Mouse (Mus musculus) c-Kit-positive CD71-positive TER-119-negative erythroid progenitor cells, embryonic 14.5 days (primary cell): ENCODE measurements around the gene Polr2c.
"Not testable (repeated sequence)": the region's sequence is repeated elsewhere in the genome, so short reads cannot be mapped to it uniquely, and the experiment has no call there.

ENCODE experiments used
- DNase-seq: peaks from one replicate; pipeline ENCODE4 v3.0.0-alpha.2; 2013; ENCODE audit warnings: low read depth

Gene Polr2c

DNA sequence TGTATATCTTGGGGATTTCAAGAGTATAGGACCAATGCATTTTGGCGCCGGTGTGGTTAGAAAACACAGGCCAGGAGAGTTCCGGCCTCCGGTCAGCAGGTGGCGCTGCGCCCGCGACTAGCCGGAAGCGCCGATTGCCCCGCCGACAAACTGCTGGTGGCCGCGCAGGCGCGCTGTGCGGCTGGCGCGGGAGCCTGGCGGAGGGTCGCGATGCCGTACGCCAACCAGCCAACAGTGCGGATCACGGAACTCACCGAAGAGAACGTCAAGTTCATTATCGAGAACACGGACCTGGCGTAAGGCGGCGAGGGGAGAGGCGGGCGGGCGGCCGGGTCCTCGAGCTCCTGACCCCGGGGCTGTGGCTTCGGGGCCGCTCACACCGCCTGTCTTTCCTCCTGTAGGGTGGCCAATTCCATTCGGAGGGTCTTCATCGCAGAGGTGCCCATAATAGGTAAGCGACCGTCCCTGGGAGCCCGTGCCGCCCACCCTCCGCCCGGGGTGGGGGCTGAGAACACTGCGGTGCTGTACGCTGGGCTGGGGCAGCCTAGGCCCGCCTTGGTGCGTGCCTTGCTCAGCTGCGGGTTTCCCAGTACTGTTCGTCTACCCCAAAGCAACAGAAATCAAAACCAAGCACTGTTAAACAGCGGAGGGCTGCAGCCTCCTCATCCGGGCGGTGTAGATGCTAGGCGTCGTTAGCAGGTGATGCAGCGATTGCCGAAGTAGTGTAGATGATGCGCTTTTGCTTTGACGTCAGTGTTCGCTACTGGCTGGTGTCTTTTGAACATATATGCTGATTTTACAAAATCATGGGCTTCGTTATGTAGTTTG lies at the start of gene Polr2c:
Gene Polr2c, plus strand, starts transcription at position 105 of the 828 bp plus-strand sequence.
- DNase-seq, result peak; percentile 79

DNA sequence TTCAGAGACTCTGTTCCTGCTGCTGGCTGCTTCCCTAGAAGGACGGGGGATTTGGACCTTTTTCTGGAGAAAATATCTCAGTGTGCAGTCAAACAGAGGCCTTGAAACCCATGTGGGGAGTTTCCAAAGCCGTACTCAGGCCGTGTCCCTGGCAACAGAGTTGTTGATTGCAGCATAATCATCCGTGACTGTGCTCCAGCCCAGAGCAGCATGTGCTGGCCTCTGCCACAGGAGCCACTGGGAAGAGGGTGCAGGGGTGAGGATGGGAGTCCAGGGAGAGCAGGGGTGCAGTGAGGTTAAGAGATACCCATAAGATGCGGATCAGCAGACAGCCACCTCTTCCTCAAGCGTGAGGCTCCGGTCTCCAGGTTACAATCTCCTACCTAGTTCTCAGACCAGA lies 49.7 kb upstream of the Polr2c start:
- no peak for DNase-seq

DNA sequence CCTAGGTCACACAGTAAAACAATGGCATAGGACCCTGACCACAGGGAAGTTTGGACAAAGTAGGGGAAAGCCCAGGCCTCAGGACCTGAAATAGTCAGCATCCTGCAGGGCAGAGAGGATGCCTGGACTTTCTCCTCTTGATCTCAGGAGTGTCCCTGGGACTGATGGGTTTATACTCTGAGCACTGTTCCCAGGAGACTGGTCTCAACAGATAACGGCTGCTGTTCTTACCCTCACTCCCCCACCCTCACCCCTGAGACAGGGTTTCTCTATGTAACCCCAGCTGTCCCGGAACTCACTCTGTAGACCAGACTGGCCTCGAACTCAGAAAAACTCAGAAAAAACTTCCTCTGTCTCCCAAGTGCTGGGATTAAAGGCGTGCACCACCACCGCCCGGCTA lies 48.9 kb upstream of the Polr2c start:
- DNase-seq, result no peak

DNA sequence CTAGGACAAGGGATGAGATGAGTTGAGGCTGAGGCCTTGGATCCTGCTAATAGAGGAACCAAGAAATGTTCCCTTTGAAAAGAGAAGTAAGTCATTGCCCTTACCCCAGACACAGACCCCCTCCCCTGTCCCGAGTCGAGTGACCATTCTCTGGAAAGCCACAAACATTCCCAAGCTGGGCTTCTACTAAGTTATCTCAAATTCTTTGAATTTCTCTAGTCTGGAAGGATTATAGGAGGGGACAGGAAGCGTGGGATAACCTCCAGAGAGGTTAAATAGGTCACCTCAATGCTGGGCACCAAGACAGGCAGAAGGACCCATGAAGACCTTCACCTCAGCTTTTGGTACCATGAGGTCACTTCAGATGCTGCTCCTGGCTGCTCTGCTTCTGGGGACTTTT lies 47.1 kb upstream of the Polr2c start, which contains the start of gene Ccl17:
Gene Ccl17, plus strand, starts transcription at position 301 of the 400 bp plus-strand sequence.
- no peak for DNase-seq

DNA sequence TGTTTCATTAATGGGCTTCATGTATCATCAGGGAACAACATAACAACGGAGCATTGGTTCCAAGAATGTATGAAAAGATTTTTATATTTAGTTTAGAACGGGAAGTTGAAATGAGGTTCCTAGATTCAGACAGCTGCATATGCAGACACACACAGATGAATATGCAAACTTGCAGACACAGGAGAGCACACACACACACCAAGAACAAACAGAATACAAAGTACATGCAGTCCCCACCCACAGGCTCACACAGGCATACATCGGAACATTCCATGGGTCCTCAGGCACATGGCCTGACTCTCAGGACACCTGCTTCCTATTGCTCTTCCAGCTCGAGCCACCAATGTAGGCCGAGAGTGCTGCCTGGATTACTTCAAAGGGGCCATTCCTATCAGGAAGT lies 46.4 kb upstream of the Polr2c start:
- DNase-seq, result no peak

DNA sequence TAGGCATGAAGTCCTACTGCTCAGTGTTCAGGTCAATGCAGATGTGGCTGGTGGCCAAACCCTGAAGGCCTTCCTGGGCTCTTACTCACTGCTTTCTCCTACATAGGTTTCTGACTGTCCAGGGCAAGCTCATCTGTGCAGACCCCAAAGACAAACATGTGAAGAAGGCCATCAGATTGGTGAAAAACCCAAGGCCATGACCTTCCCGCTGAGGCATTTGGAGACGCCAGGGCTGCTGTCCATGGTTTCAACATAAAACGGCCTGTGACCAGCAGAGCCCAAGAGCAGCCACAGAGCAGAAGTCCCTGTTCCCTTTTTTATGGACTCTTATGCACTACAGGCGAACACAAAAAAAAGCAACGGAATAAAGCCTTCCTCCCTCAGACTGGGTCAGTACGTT lies 45.6 kb upstream of the Polr2c start:
- no peak for DNase-seq

DNA sequence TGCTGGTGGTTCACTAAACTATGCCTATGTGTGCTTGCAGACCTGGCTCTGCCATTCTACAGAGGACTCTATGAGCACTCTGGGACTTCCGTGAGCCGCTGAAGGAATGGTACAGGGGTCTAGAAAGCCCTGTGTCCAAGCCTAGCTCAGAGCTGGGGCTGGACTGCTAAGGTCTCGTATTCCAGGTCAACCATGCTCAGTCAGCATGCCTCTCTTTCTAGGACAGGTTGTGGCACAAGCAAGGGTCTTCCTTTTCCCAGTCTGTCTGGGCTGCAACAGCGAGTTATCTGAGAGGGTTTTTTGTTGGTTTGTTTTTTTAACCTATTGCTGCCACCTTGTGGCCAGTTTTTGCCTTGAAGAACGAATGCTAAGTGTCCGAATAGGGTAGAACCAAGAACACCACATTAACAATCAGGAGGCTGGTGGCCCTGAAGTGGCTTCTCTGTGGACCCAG lies 44.6 kb upstream of the Polr2c start:
- DNase-seq, result peak; percentile 90

DNA sequence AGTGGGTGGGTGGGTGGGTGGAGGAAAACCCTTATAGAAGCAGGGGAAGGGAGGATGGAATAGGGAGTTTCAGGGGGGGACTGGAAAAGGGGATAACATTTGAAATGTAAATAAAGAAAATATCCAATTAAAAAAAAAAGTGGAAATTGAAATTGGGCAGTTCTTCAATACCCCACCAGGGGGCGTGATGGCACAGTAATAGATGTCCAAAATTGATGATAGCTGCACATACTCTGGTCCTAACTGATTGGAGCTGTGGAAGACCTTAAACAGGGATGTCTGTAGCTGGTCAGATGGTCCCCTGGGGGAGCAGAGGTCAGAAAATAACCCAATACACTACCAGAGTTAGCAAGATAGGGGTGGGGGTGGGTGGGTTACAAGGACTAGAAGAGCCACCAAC lies 42.7 kb upstream of the Polr2c start:
- DNase-seq, result no peak

DNA sequence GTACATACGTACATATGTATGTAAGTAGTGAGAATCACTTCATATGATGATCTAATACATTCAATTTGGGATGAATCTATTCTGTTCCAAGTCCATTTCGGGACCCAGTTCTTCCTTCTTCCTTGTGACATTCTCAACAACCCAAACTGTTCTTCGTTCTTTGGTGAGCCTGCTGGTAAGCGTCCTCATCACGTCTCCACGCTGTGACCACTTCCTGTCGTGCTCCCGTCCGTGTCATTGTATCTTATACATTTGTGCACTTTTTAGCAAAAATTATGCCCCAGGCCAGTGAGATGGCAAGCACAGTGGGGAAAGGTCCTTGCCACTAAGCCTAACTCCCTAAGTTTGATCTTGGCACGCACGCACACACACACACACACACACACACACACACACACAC lies 39.3 kb upstream of the Polr2c start:
- DNase-seq, result no peak

DNA sequence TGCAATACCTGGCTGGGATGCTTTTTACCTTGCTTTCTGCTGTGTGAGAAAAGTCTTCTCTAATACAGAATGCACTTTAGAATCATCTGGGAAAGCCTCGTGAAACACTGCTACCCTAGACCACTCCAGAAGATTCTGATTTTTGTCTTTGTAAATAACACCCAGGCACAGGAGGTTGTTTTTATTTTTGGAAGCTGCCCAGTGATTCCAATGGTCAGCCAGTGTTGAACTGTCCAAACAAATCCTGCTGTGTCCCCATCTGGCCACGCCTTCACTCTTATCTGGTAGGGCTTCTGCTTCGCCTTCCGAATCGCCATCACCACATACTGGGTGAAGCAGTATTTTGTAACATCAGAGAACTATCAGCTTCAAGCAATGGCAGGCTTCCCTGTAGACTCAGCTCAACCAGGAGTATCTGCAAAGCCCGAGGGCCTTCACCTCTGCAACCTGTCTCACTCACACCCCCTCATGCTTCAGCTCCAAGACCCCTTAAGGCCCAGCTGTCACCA lies 37.5 kb upstream of the Polr2c start:
- no peak for DNase-seq

DNA sequence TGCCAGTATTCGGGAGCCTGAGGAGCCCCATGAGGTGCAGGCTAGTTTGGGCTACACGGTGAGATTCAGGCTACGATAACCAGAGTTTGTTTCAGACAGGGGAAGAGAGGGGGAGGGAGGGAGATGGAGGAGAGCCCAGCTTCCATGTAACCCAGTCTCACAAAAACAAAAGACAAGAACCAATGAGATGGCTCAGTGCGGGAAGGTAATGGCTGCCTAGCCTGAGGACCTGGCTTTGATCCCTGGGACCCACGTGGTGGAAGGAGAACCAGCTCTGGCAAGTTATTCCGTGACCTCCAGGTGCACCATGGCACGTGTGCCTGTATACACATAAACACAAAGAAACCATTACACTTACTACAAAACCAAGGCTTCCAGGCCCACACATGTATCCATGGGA lies 36.7 kb upstream of the Polr2c start:
- no peak for DNase-seq

DNA sequence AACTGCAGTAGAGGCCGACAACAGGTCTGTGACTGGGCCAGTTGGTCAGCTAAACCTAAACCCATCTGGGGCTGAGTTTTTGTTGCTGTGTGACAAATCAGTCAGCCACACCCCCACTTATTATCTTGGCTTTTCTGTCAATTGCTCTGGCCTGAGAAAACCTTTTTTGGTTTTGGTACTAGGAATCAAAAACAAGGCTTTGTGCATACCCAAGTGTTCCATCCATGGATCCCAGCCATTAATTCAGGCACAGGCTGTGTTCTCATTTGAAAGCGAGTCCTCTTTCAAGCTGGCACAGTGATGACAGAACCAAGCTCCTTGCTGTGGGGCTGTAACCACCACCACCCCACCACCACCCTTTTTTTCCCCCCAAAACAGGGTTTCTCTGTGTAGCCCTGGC lies 35.9 kb upstream of the Polr2c start:
- no peak for DNase-seq

DNA sequence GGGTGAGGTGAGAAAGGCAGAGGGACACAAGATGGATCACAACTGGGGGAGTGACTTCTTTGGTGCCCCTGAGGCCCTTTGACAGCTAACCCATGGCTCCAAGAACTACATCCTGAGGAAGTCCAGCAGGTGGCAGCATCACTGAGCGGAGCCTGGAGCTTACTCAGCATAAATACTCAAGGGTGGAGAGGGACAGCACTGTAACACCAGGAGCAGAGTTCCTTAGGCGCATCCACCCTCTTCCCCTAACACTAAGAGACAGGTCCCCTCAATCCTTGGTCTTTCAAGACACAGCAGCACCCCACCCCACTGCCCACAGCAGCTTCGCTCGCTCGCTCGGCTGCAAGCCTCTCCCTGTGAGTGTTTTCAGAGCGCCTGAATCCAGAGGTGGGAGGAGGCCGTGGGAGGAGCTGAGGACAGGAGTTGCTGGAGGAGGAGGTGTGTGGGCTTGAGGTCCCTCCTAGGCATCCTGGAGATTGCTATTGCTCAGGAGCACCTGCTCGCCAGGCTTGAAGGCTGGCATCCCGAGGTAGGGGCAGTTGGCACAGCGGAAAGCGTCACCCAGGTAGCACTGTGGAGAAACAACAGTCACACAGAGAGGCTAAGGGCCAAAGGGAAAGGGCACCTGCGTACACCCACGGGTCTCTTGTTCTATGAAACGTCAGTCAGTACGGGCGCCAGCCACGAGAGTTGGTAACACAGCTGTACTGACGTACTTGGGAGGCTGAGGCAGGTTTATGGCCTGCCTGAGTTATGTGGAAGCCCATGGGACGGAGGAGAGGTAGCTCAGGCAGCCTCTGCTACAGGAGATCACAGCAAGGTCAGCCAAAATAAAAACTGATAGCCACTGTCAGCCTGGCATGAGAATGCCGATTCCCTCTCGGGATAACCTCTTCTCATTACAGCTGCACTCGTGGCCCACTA lies 34.4 kb upstream of the Polr2c start:
- peak; percentile 54 for DNase-seq

DNA sequence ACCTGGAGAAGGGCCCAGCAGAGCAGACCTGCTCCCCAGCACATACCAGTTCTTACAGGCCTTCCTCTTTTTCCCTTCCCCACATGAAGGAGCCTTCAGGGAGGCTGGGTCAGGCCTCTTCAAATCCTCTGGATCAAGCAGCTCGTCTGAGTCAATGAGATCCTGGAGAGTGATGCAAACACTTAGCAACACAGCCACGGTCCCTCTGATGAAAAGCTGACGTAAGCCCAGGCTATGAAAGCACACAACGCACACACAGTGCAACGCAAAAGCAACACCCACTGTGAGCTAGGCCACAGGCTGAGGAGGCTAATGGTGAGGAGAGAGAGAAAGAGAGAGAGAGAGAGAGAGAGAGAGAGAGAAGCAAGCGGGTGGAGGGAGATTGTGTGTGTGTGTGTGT lies 32.1 kb upstream of the Polr2c start:
- no peak for DNase-seq

DNA sequence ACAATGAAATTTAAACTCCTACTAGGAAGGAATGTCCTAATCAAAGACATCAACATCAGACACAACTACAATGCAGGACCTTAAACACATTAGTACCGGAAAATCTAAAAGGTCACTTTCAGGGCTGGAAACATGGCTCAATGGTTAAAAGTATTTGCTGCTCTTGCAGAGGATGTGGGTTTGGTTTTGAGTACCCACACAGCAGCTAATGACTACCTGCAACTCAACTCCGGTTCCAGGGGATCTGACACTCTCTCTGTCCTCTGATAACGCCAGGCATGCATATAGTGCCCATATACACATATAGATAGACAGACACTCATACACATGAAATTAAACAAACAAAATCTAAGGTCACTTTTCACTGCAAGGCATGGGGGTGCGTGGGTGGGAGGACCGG lies 31.0 kb upstream of the Polr2c start:
- DNase-seq, result no peak

DNA sequence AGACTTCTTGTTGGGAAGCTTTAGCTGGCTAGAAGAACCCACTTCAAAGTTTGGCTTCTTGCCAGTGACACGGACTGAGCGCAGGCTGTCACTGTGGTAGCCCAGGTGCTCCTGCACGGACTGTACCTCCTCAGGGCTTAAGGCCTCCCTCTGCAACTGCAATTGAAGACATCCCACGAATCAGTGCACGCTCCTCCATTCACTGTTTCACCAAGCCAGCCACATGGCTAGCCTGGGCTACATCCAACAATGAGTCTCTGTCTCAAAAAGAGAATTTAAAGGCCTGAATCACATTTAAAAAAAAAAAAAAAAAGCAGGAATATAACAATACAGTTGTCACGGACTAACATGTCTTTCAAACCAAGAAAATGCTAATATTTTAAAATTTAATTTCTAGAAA lies 29.0 kb upstream of the Polr2c start:
- DNase-seq, result no peak

DNA sequence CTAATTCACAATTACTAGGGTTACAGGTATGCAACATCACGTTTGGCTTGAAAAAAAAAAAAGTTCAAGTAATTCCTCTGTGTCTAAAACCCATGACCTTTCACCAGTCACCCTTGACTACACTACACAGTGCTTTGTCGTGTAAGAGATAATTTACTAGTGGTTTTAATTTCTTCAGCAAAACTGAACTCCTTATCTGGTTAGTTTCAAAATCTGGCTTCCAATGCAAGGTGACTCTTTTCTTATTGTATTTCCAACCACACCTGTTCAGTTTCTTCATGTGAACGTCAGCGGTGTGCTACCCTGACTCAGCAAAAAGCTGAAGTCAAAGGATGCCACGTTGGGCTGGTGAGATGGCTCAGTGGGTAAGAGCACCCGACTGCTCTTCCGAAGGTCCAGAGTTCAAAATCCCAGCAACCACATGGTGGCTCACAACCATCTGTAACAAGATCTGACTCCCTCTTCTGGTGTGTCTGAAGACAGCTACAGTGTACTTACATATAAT lies 23.3 kb upstream of the Polr2c start:
- not testable (repeated sequence) for DNase-seq

DNA sequence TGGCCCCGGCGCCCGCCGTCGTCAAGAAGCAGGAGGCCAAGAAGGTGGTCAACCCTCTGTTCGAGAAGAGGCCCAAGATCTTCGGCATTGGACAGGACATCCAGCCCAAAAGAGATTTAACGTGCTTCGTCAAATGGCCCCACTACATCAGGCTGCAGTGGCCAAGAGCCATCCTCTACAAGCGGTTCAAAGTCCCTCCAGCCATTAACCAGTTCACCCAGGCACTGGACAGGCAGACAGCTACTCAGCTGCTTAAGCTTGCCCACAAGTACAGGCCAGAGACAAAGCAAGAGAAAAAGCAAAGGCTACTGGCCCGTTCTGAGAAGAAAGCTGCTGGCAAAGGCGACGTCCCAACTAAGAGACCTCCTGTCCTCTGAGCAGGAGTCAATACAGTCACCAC lies 21.5 kb upstream of the Polr2c start:
- DNase-seq, result not testable (repeated sequence)

DNA sequence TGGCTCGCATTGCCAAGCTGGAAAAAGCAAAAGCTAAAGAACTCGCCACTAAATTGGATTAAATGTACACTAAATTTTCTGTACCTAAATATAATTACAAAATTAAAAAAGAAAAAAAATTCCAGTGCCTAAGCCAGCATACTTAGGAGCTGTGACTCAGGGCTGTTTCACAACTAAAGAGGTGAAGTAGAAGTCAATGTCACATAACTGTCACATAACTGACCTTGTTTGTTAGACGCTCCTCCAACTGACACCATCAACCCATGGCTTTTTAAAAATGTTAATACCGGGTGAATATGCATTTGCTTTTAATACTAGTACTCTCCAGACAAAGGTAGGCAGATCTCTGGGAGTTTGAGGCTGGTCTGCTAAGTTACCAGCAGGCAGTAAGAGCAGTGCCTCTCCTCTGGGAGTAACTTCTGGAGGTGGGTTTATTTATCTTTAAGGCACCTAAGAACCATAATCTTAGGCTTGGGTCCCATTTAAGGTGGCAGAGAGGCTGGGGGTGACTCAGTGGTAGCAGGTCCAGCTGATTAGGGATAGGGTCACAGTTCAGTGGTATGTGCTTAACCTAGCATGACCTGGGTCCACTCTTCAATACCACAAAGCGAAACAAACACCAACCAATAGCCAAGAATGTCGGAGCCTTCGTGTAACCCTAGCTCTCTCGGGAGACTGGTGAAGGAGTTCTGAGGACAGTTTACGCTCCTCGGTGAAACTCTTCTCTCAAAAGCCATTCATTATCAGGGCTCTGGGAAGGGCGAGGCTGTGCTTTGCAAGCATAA lies 20.6 kb upstream of the Polr2c start:
- DNase-seq, result no peak

DNA sequence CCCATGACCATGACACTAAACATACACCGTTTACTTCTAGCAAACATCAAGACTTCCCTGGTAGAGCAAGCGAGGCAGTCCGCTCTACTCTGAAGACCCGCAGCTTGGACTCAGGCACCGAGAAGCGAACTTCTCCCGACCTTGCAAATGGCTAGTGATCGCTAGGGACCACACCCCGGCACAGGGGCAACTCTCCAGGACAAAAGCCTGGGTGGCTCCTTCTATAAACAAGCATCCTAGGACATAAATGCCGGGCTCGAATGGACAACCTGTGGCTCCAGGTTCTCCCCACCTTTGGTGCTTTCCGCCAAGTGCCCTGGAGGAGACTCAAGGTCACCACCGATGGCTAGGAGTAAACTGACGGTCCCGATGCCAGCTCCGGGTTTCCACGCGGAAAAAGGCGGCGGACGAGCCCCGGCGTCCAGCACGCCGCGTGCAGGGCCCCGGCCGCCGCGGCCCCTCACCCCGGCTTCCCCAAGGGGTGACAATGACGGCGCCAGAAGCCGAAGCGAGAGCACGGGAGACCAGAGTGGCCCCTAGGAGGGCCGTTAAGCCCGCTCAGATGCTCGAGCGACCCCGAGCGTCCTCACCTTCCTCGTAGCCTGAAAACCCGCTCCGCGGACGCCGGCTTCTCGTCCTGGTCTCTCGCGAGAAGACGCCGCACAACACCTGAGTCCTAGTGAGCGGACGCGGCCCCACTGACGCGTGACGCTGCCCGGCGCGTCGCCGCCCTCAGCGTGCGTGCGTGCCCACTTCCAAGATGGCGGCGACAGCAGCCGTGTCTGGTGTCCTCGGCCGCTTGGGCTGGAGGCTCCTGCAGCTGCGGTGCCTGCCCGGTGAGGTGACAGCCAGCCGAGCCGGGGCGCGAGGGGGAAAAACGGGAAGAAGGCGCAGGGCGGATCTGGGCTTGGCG lies 19.3 kb upstream of the Polr2c start, which contains the start of the genes Coq9 and Ciapin1:
Gene Coq9, plus strand, starts transcription at position 660 of the 913 bp plus-strand sequence.
Gene Ciapin1, minus strand, starts transcription at position 697 of the 913 bp plus-strand sequence.
- DNase-seq, result peak; percentile 96
